Mouse (Mus musculus): ENCODE data around the gene Olfr881.

The Olfr881 gene

DNA sequence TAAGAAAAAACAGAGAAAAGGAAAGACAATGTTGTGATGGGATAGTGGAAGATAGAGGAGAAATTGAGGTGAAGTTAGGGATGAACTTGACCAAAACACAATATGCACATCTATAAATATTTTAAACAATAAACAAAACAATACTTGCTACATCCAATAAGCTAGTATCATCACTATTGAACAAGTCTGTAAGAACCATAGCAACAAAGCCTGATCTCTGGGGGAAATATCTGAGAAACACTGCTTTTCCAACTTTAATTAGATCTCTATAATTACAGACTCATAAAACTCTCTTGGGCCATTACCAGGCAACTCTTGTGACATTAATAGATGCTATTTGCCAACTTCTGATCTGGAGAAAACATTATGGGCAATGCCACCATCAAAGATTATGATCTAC, at the start of gene Olfr881:
Gene Olfr881, plus strand, starts transcription at position 301 of the 400 bp plus-strand sequence.
- DNase-seq (ENCODE audit: low spot score), result no peak

DNA sequence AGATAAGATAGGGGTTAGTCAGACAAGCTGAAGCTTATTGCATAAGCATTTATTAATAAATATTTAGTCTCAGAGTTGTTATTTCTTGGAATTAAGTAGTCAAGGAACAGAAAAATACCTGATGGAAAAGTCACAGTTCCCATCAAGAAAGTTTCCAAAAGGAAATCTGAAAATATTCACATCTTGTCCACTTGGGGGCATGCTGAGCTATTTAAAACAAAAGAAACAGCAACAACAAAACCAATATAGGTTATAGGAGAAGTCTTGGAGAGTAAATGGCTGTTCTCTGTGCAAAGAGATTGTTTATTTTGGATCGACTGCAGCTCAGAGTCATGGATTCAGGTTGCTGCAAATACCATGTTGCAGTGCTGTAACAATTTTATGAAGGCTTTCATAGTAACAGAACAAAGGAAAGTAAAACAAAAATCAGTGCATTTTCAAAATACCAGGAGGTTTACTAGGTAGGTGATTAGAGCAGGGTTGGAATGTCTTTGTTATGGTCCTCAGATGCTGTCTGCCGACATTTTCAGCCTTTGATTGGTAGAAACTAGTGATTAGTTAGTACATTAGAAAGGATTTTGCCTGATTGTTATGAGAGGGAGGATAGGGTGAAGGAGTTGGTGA, 7.1 kb downstream of the Olfr881 start:
- no peak for DNase-seq (ENCODE audit: low spot score)

GRCm38 (mm10) chr9:38000021-38000420, 8.4 kb downstream of the Olfr881 start:
- no peak for DNase-seq (ENCODE audit: low spot score)

DNA sequence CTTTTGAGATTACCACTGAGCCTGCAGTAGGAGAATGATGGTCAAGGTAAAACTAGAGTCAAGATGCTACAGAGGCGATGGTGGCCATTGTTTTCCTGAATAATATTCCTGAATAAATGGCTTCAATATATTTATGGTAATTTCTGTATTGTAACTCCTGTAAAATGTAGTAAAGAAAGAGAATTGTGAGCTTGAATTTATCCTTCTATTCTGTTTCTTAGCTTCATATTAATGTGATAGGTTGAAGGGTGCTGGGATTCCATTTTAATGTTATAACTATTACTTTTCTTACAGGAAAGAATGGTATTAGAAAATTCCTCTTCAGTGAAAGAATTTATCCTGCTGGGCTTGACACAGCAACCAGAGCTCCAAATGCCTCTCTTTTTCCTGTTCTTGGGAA, 33.9 kb downstream of the Olfr881 start, which contains the start of gene Olfr883:
Gene Olfr883, plus strand, starts transcription at position 301 of the 400 bp plus-strand sequence.
- DNase-seq (ENCODE audit: low spot score), result no peak
